Mouse (Mus musculus): ENCODE measurements around the gene Fbxo2. TPM values are rescaled to one million over a fixed set of nuclear protein-coding genes. Genes with fewer than 3 reads are reported as not detected.
"Not testable (repeated sequence)": the region's sequence is repeated elsewhere in the genome, so short reads cannot be mapped to it uniquely, and the experiment has no call there.

Fbxo2 gene
- 100 to 1,000 TPM in 1 of 2 experiments, 10 to 100 TPM in 1; 97.4 to 116 TPM for total RNA-seq (2021)

DNA sequence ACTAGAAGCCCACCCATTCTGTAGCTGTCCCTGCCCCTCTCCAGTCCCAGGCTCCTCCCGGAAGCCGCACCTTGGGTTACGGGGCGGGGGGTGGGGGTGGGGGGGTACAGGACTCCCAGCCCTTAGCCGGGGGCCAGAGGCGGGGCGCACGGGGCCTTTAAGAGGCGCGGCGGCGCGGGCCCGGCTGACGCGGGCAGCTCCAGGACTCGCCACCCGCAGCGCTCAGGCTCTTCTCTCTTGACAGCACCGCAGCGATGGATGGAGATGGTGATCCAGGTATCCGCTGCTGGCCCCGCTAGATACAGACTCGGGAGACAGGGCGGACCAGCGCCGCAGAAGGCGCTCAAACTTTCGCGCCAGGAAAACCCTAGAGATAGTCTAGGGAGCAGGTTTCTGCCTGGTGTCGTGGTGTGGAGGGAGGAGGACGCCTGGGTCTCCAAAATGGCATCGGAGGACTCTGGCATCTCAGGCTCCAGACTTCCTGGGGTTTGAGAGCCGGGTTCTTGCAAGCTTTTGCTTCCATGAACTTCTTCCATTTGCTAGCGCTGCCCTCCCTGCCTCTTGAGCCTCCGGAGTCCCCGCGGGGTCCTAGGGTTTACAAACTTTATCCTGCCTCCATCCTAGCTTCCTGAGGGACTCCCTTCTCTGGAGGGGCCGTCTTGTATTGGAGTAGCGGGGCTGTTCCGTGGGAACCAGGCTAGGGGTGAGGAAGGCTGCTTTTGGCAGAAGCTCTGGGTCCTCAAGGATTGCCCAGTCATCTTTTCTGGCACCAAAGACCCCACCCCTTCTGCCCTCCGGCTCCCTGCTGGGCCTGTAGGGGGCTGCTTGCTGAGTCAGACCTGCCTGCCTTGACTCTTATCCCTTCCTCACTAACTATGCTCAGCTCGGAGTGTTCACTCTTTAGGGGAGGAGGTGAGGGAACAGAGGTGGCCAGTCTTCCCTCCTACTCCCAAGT is at the start of gene Fbxo2, which contains the start of gene Fbxo44:
Fbxo2 (plus strand) TSS at position 186 of the 955 bp plus-strand sequence.
Fbxo44 (minus strand) TSS at position 47 of the 955 bp plus-strand sequence.
- DNase-seq (ENCODE audit: extremely low spot score in 1 of 2, low spot score in 1 of 2), result peak; percentile 38 to 52

- DNase-seq (ENCODE audit: extremely low spot score in 1 of 2, low spot score in 1 of 2), result no peak
Observed at GRCm38 (mm10) chr4:148112519-148112918, 47.9 kb upstream of the Fbxo2 start.

GRCm38 (mm10) chr4:148114758-148115391 is 45.5 kb upstream of the Fbxo2 start:
- peak; percentile 85 to 93 for DNase-seq (ENCODE audit: extremely low spot score in 1 of 2, low spot score in 1 of 2)

- no peak for DNase-seq (ENCODE audit: extremely low spot score in 1 of 2, low spot score in 1 of 2)
Observed at GRCm38 (mm10) chr4:148115467-148115866, 45.0 kb upstream of the Fbxo2 start.

- DNase-seq (ENCODE audit: extremely low spot score in 1 of 2, low spot score in 1 of 2), result no peak
Observed at GRCm38 (mm10) chr4:148116657-148117056, 43.8 kb upstream of the Fbxo2 start.

- no peak for DNase-seq (ENCODE audit: extremely low spot score in 1 of 2, low spot score in 1 of 2)
Observed at GRCm38 (mm10) chr4:148117392-148117791, 43.0 kb upstream of the Fbxo2 start.

- not testable (repeated sequence) for DNase-seq (ENCODE audit: extremely low spot score in 1 of 2, low spot score in 1 of 2)
Observed at GRCm38 (mm10) chr4:148119578-148119977, 40.8 kb upstream of the Fbxo2 start.

GRCm38 (mm10) chr4:148120555-148120954 is 39.9 kb upstream of the Fbxo2 start:
- DNase-seq (ENCODE audit: extremely low spot score in 1 of 2, low spot score in 1 of 2), result no peak

DNA sequence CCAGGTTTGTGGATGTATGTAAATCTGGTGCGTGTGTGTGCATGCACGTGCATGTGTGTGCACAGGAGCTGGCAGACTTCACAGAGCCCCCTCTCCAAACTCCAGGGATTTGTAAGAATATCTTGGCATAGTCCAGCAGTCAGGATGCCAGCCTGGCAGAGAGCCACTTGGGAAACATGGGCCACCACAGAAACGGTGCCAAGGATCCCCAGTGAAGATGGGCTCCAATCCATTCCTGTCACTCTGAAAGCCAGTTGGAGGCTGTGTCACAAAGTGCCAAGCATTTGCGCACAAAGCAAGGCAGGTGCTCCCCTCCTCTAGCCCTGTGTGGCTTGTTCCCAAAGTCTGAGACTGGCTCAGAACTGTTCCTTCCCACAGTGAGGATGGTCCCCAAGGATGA is 39.1 kb upstream of the Fbxo2 start:
- peak; percentile 41 to 71 for DNase-seq (ENCODE audit: extremely low spot score in 1 of 2, low spot score in 1 of 2)

- no peak for DNase-seq (ENCODE audit: extremely low spot score in 1 of 2, low spot score in 1 of 2)
Observed at GRCm38 (mm10) chr4:148121982-148122693, 38.3 kb upstream of the Fbxo2 start.

GRCm38 (mm10) chr4:148122694-148123066 is 37.7 kb upstream of the Fbxo2 start:
- no peak for DNase-seq (ENCODE audit: extremely low spot score in 1 of 2, low spot score in 1 of 2)

- no peak for DNase-seq (ENCODE audit: extremely low spot score in 1 of 2, low spot score in 1 of 2)
Observed at GRCm38 (mm10) chr4:148128241-148128640, 32.2 kb upstream of the Fbxo2 start.

DNA sequence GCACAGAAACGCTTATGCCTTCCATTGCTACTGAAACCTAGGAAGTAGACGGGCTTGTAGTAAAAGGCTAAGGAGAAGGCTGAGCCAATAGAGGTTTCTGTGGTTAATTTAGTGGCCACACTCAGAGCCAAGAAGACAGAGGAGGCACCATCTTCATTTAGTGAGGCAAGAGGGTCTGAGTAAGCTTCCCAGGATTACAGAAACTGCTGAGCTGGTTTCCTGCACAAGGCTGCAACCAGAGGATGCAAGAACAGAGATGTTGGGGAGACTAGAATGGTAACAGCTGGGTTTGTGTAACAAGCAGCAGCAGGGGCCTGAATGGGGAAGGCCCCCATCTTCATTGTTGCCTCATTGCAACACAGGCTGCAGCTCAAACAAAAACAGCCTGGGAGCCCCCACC is 31.7 kb upstream of the Fbxo2 start:
- no peak for DNase-seq (ENCODE audit: extremely low spot score in 1 of 2, low spot score in 1 of 2)

GRCm38 (mm10) chr4:148130133-148130532 is 30.3 kb upstream of the Fbxo2 start, which contains the start of gene Mad2l2:
Gene Mad2l2 (plus strand): TSS chr4:148130384.
- no peak for DNase-seq (ENCODE audit: extremely low spot score in 1 of 2, low spot score in 1 of 2)

- no peak for DNase-seq (ENCODE audit: extremely low spot score in 1 of 2, low spot score in 1 of 2)
Observed at GRCm38 (mm10) chr4:148130561-148131413, 29.6 kb upstream of the Fbxo2 start, which contains the start of gene Draxin. Gene Draxin (minus strand): TSS chr4:148130698.

- DNase-seq (ENCODE audit: extremely low spot score in 1 of 2, low spot score in 1 of 2), result no peak
Observed at GRCm38 (mm10) chr4:148131497-148132081, 28.8 kb upstream of the Fbxo2 start.

DNA sequence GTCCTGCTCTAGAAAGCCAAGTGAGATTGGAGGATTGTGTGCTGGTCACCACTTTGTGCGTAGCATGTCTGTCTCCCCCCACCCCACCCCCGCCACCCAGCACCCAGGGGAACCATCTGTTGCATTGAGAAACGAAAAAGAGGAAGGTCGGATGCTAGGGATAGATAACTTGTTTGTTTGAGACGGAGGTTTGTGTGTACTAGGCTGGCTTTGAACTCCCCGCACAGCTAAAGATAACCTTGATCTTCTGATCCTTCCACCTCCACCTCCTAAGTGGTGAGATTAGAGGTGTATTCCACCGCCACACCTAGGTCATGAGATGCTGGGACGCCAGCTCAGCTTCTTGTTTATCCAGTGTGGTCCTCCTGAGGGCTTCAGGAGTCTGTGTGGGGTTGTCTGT is 25.4 kb upstream of the Fbxo2 start:
- no peak for DNase-seq (ENCODE audit: extremely low spot score in 1 of 2, low spot score in 1 of 2)

DNA sequence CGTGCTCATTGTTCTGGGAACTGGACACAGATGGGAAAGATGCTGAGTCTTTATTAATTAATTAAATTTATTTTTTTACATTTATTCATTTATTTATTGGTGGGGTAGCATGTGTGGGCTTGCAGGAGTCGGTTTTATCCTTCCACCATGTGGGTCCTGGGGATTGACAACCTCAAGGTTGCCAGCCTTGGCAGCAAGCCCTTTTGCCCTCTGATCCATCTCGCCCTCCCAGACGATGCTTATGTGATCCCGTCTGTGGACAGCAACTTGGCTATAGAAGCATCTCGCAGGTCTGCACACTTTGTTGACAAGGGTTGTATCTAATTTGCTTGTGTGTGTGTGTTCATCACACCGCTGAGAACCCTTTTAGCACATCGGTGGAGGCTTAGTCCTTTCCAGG is 22.9 kb upstream of the Fbxo2 start:
- DNase-seq (ENCODE audit: extremely low spot score in 1 of 2, low spot score in 1 of 2), result no peak

GRCm38 (mm10) chr4:148139767-148140097 is 20.7 kb upstream of the Fbxo2 start:
- no peak for DNase-seq (ENCODE audit: extremely low spot score in 1 of 2, low spot score in 1 of 2)

Data from layer of hippocampus, postnatal 25 days (tissue).